Mouse (Mus musculus): ENCODE data around the gene Med22.
"Not testable (repeated sequence)": the region's sequence is repeated elsewhere in the genome, so short reads cannot be mapped to it uniquely, and the experiment has no call there.

The Med22 gene

GRCm38 (mm10) chr2:26916738-26917137 is 6.3 kb upstream of the Med22 start:
- no peak for DNase-seq (ENCODE audit: low spot score)

- DNase-seq (ENCODE audit: low spot score) = peak; percentile 73
These were observed 5.7 kb upstream of the Med22 start, which contains the start of the genes Surf2 and Surf1 for GRCm38 (mm10) chr2:26915927-26916728. TSS of gene Surf2 (plus strand) at chr2:26916367. TSS of gene Surf1 (minus strand) at chr2:26916530.

DNA sequence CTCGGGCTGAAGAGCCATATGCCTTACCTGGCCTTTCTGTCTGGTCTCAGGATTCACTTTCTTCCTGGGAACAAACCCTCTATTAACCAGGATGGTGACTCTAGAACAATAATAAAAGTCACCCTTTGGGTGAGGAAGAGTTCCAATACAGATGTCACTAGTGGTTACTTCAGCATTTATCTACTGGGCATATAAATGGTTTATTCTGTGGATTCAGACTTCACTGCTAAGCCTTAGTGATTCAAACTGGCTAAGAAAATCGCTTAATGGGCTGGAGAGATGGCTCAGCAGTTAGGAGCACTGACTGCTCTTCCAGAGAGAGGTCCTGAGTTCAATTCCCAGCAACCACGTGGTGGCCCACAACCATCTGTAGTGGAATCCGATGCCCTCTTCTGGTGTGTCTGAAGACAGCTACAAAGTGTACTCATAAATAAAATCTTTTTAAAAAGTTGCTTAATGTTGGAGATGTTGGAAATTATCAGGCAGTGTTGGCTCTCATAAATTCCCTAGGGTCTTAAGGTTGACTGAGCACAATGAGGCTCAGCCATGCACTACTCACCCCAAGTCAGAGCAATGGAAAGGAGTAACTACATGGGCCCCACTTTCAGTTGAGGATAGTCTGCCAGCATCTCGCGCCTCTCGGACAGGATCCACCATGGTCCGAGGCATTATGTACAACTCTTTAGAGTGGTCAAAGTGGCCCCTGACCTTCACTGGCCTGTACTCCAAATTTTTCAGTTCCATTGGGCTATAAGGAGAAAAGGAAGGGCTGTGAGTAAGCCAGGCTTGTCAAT is 3.9 kb upstream of the Med22 start:
- no peak for DNase-seq (ENCODE audit: low spot score)

- no peak for DNase-seq (ENCODE audit: low spot score)
These were observed 3.1 kb upstream of the Med22 start for GRCm38 (mm10) chr2:26913416-26914147.

GRCm38 (mm10) chr2:26912253-26912770 is 1.8 kb upstream of the Med22 start:
- DNase-seq (ENCODE audit: low spot score) = no peak

GRCm38 (mm10) chr2:26910994-26911765 is 703 bp upstream of the Med22 start:
- peak; percentile 51 for DNase-seq (ENCODE audit: low spot score)

DNA sequence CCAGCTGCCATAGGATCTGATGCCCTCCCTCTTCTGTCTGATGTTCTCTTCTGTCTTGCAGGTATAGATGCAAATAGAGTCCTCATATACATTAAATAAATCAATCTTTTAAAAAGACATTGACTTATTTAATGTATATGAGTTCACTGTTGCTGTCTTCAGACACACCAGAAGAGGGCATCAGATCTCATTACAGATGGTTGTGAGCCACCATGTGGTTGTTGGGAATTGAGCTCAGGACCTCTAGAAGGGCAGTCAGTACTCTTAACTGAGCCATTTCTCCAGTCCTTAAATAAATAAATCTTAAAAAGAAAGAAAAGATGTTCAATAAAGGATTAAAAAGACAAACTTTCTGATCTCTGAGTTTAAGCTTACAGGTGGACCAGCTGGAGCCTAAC is 1.1 kb downstream of the Med22 start:
- DNase-seq (ENCODE audit: low spot score) = no peak

DNA sequence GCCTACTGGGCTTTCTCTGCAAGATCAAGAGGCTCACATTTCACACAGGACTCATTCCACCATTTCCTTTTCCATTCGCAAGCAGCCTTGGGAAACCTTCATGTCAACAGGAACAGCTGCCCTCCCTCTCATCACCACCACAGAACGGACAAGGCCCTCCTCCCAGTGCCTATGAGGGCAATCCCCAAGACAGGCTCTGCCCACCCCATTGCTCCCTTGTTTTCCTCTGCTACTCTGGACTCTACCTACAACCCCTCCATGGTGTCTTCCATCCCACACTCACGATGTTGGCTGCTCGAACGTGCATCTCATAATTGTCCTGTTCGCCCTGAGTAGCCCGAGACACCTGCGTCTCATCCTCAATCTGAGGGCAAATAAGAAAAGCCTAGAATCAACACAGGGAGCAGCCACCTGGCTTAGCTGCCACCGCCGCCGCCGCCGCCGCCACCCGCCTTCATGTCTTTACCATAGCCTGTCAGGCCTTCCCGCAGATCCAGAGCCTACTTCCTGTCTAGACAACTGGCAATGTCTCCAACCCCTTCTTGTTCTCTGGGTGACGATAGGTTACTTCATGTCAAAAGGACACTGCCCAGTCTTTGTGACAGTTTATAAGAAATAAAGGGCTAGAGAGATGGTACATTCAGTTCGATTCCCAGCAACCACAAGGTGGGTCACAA is 1.6 kb downstream of the Med22 start:
- no peak for DNase-seq (ENCODE audit: low spot score)

DNA sequence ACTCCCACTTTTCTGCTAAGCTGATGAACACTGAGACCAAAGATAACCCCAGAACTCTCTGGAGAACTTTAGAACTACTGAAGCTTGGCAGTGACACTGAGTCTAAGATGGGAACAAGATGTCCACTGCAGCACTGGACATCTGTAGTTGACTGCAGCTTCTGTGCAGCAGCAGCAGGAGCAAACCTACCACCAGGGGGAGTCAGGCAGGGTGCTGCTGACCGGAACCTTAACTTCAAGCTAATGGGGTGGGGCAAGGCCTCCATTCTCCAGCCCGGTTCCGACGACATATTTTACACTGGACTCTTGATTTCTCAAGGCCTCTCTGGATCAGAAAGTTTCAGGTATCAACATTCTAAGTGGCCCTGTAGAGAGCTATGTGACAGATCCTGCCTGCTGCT is 3.4 kb downstream of the Med22 start:
- DNase-seq (ENCODE audit: low spot score) = no peak

DNA sequence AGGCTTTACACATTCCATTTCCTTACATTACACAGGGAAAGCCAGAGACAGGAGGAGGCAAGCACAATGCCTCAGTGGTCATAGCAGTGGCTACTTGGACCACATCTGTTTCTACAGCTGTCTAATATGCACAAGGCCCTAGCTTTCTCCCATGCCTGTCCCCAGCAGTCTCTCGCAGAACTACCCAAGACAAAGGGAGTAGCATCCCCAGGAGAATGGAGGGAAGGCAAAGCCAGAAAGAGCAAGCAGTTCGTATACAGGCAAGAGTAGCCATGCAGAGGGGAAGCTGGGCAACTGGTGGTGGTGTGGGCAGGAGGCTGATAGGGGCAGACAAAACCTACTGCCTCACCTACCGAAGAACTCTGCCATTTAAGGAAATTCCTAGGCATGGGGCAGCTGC is 4.0 kb downstream of the Med22 start:
- no peak for DNase-seq (ENCODE audit: low spot score)

GRCm38 (mm10) chr2:26905936-26906335 is 4.5 kb downstream of the Med22 start:
- DNase-seq (ENCODE audit: low spot score) = no peak

DNA sequence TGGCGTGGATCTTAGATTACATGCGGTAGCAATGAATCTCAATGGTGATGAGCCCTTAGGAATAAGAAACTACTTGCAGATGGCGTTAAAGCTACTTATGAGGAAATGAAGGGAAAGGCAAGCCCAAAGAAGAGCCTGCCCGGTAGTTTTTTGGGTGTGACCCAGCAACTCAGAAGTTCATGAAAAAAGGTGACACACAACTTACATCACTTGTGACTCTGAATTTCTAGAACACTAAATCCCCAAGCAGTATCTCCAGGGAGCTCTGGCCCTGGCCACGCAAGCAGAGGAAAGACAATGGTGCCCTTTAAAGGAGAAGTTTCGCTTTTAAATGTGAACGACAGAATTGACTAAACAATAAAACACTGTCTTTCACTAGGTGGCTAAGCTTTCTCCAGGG is 7.2 kb downstream of the Med22 start:
- DNase-seq (ENCODE audit: low spot score) = no peak

DNA sequence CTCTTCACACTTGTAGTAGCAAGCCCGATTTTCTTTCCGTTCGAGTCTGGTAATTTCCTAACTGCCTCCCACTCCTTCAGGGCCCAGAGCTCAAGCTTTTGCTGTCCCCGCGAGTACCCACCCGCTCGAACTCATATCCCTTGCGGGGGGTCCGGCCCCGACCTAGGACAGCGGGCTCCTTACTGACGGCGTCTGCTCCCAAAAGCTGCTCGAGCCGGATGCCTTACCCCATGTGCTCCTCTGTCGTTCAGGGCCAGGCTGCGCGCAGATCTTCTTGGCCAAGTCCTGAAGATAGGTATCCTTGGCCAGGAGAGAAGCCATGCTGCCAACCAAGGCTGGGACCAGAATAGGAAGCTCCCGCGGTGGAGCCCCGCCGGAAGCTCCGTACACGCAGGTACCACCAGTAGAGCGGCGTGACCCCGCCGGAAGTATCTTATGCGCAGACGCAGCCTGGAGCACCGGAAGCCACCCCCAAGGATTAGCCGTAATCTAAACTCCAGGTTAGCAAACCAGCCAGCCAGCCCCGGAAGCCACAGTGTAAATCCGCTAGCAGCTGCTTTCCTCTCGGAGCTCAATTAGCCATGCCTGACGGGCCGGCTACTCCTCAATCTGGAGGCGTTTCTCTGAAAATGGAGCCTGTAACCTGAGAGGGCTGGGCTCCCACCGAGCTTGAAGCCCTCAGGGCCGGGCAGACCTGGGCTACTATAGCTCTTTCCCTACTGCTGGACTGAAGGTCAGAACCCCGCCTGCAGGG is 7.8 kb downstream of the Med22 start, which contains the start of gene Surf6:
Surf6 (minus strand) TSS at position 413 of the 754 bp plus-strand sequence.
- peak; percentile 86 for DNase-seq (ENCODE audit: low spot score)

- DNase-seq (ENCODE audit: low spot score) = no peak
These were observed 8.6 kb downstream of the Med22 start for GRCm38 (mm10) chr2:26901834-26902400.

DNA sequence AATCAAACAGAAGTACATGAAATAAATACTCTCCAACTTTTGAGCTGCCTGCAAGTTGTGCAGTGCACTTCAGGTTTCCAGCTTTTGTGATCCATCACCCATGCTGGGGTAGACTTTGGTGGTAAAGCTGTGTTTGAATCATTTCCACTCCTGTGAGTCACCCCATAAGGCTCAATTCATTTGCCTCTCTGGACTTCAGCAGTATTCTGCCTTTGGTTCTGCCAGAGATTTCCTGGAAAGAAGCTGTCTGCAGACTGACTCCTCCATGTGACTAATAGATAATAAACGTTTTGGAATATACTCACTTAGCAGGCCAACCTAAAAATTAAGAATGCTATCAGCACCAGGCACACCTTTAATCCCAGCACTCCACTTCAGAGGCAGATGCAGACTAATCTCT is 9.7 kb downstream of the Med22 start:
- DNase-seq (ENCODE audit: low spot score) = no peak

DNA sequence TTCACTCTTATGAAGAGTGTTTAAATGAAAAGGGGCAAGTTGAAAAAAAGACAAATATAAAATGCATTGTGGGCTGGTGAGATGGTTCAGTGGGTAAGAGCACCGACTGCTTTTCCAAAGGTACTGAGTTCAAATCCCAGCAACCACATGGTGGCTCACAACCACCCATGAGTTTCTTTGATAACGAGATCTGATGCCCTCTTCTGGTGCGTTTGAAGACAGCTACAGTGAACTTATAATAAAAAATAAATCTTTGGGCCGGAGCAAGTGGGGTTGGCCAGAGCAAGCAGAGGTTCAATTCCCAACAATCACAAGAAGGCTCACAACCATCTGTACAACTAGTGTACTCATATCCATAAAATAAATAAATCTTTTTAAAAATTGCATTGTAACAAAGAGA is 14.6 kb downstream of the Med22 start:
- no peak for DNase-seq (ENCODE audit: low spot score)

- DNase-seq (ENCODE audit: low spot score) = not testable (repeated sequence)
These were observed 24.3 kb downstream of the Med22 start for GRCm38 (mm10) chr2:26886170-26886569.

DNA sequence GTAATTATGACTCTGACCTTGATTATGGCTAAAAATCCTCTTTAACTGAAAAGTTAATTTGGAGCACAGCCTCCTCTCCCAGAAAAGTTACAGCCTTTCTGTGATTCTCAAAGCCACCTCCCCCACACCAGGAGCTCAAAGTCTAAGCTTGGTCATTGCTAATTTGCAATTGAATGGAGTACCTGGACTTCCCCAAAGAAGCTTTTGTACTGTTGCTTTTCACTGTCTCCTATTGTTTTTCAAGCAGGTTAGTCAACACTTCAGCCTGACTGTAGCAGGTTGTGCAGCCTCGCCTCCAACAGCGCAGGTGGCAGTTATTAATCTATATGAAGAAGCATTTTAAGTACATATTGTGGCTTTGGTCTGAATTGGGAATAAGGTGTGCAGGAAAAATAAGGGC is 24.9 kb downstream of the Med22 start:
- DNase-seq (ENCODE audit: low spot score) = not testable (repeated sequence)

DNA sequence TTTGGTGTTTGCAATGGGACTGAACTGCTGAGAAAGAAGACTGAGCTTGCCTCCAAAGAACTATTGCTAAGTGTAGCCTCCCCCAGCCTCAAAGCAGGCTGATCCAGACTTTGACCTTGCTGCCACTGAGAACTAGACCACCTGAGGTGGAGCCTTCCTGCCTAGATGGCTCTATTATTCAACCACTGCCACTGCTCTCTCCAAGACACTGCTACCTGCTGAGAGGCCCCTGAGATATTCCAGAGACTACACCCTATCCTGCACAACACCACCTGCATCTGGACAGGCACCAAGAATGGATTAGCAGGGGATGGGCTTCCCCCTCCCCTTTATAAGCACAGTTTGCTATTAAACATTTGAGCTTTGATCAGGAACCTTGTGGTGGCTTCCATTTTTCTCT is 31.9 kb downstream of the Med22 start:
- no peak for DNase-seq (ENCODE audit: low spot score)

DNA sequence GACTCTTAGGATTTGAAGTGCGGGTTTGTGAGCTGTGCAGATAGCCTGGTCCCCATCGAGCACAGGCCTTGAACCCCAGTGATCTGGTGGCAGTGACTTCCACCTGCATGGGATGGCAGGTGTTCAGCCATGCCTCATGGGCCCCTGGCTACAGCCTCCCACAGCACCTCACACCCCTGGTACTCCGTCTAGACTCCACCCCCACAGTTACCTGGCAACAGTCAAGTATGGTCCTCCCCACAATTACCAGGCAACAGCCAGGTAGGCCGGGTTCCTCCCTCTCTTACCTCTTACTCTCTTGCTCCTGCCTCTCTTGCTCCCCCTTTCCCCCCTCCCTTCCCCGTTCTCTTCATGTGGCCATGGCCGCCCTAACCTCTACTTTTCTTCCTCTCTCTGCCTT is 39.8 kb downstream of the Med22 start:
- DNase-seq (ENCODE audit: low spot score) = no peak
